Mouse (Mus musculus) embryonic facial prominence, embryonic 10.5 days (tissue): Measurements from ENCODE around the gene Zmiz1. TPM values are rescaled to one million over a fixed set of nuclear protein-coding genes. Genes with fewer than 3 reads are reported as not detected.

ENCODE experiments used
- DNase-seq: peaks from one replicate; pipeline ENCODE4 v3.0.0-alpha.2; 2017; ENCODE audit warnings: low spot score
- H3K27ac ChIP-seq: fragments of 300-500 bp; sonication (generic); replicated peaks from 2 replicates; pipeline ENCODE4 v1.5.1; 2016; ENCODE audit warnings: mild to moderate bottlenecking
- H3K27me3 ChIP-seq: fragments of 300-500 bp; sonication (generic); replicated peaks from 2 replicates; pipeline ENCODE4 v1.6.1; 2016; ENCODE audit warnings: low read depth, mild to moderate bottlenecking; ENCODE audit not compliant: poor library complexity, severe bottlenecking
- H3K36me3 ChIP-seq: fragments of 300-500 bp; sonication (generic); replicated peaks from 2 replicates; pipeline ENCODE4 v1.6.1; 2016; ENCODE audit warnings: mild to moderate bottlenecking, moderate library complexity
- H3K4me1 ChIP-seq: fragments of 300-500 bp; sonication (generic); 2 replicates; pipeline ENCODE4 v1.6.1; 2016
- H3K4me3 ChIP-seq: fragments of 300-500 bp; sonication (generic); 2 replicates; pipeline ENCODE4 v1.5.1; 2016; ENCODE audit warnings: mild to moderate bottlenecking, moderate library complexity
- H3K9me3 ChIP-seq: fragments of 300-500 bp; sonication (generic); 2 replicates; pipeline ENCODE4 v1.6.1; 2016; ENCODE audit warnings: mild to moderate bottlenecking
- WGBS: fragments of 180-500 bp; shearing (Covaris S2); methylation state at CpG from one replicate; pipeline ENCODE4 v1.1.7; 2016; 5-methylcytosine and 5-hydroxymethylcytosine counted together
- polyA plus RNA-seq: library from polyadenylated mRNA; unstranded; fragments of >200 nt; fragmentation: Nextera tagmentation; extraction: Ambion mirVana; gene quantifications from 2 replicates; pipeline ENCODE4 v1.2.1, GENCODE M21; 2016

Gene Zmiz1
- polyA plus RNA-seq, 1 experiment from 2014 or later: 42.8 TPM

- H3K27ac ChIP-seq: no peak overlapping the region
- H3K4me3 ChIP-seq: no peak overlapping the region
- WGBS: 87% methylated on average over 3 of the region's 3 CpGs
- no peak for DNase-seq
- no peaks in the 10 kb centered on the region for H3K27me3 ChIP-seq
- no peaks in the 10 kb centered on the region for H3K9me3 ChIP-seq
- peaks cover 64% of the 10 kb centered on the region for H3K4me1 ChIP-seq
- H3K36me3 ChIP-seq: peaks cover 59% of the 10 kb centered on the region
Observed at GRCm38 (mm10) chr14:25502355-25502754, 43.4 kb downstream of the Zmiz1 start.

DNA sequence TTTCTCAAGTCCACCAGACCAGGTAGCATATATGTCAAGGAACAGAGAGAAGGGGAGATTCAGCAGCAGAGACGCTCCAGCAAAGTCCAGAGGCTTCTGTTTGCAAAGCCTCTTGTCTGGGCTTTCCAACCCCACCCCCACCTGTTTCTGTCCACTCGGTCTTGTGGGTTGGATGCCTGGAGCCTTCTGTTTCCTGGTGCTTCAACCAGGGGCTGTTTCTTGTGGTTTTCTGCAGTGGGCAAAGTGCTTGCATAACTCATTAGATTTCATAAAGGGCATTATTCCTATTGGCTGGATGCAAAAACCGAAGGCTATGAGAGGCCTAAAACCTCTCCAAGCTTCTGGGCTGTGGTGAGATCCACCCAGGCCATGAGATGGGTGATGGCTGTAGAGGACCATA is 45.3 kb downstream of the Zmiz1 start:
- H3K27me3 ChIP-seq: no peaks in the 10 kb centered on the region
- no peaks in the 10 kb centered on the region for H3K9me3 ChIP-seq
- DNase-seq: no peak
- no peak overlapping the region for H3K27ac ChIP-seq
- H3K4me3 ChIP-seq: no peak overlapping the region
- WGBS: 85% methylated on average over 3 of the region's 3 CpGs
- peaks cover 78% of the 10 kb centered on the region for H3K36me3 ChIP-seq
- H3K4me1 ChIP-seq: peaks cover 58% of the 10 kb centered on the region

GRCm38 (mm10) chr14:25505201-25505671 is 46.3 kb downstream of the Zmiz1 start:
- Histone ChIP-seq H3K9me3 (no peaks in the 10 kb centered on the region), H3K4me3 (no peak overlapping the region), H3K4me1 (peaks cover 58% of the 10 kb centered on the region), H3K27me3 (no peaks in the 10 kb centered on the region), H3K27ac (no peak overlapping the region), H3K36me3 (peaks cover 81% of the 10 kb centered on the region)
- WGBS: 66% methylated on average over 6 of the region's 6 CpGs
- DNase-seq: no peak

- peaks cover 80% of the 10 kb centered on the region for H3K36me3 ChIP-seq
- no peak overlapping the region for H3K4me3 ChIP-seq
- no peaks in the 10 kb centered on the region for H3K27me3 ChIP-seq
- no peak overlapping the region for H3K27ac ChIP-seq
- H3K9me3 ChIP-seq: no peaks in the 10 kb centered on the region
- DNase-seq: no peak
- peaks cover 68% of the 10 kb centered on the region for H3K4me1 ChIP-seq
- 82% methylated on average over 13 of the region's 13 CpGs for WGBS
Observed at GRCm38 (mm10) chr14:25508111-25508756, 49.2 kb downstream of the Zmiz1 start.

DNA sequence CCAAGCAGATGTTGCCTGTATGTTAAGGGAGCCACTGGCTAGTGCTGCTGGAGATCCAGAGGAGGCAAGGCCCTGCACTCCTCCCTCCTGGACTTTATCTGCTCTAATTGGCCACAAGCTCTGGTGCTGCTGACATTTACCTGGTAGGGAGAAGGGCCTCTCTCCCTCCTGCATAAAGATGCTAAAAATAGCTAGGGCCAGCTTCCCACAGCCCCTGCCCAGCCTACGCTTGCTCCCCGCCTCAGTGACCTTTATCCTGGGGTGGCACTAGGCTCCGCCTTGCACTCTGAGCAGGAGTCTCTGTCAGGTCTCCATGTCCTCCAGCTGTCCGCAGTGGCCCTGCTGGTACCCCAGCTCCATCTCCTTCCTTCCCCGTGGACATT is 49.8 kb downstream of the Zmiz1 start:
- H3K4me1 ChIP-seq: peaks cover 73% of the 10 kb centered on the region
- H3K4me3 ChIP-seq: no peak overlapping the region
- WGBS: 88% methylated on average over 5 of the region's 5 CpGs

GRCm38 (mm10) chr14:25509450-25510129 is 50.6 kb downstream of the Zmiz1 start:
- 89% methylated on average over 20 of the region's 20 CpGs for WGBS
- peaks cover 76% of the 10 kb centered on the region for H3K36me3 ChIP-seq
- no peak overlapping the region for H3K27ac ChIP-seq

More for the DNA sequence above, 49.8 kb downstream of the Zmiz1 start:
- H3K27ac ChIP-seq: no peak overlapping the region; the same call in 1 of the 2 replicates
- H3K36me3 ChIP-seq: peaks cover 79% of the 10 kb centered on the region
- no peaks in the 10 kb centered on the region for H3K9me3 ChIP-seq
- no peak for DNase-seq
- H3K27me3 ChIP-seq: no peaks in the 10 kb centered on the region

GRCm38 (mm10) chr14:25510362-25510761 is 51.4 kb downstream of the Zmiz1 start:
- Histone ChIP-seq H3K27me3 (no peaks in the 10 kb centered on the region), H3K9me3 (no peaks in the 10 kb centered on the region), H3K4me3 (no peak overlapping the region), H3K36me3 (peaks cover 75% of the 10 kb centered on the region), H3K27ac (peak overlapping the region; percentile 59), H3K4me1 (peaks cover 76% of the 10 kb centered on the region)
- 80% methylated on average over 3 of the region's 3 CpGs for WGBS
- DNase-seq: no peak

More at GRCm38 (mm10) chr14:25509450-25510129, 50.6 kb downstream of the Zmiz1 start:
- Histone ChIP-seq H3K4me3 (no peak overlapping the region), H3K27me3 (no peaks in the 10 kb centered on the region), H3K9me3 (no peaks in the 10 kb centered on the region), H3K4me1 (peaks cover 76% of the 10 kb centered on the region)
- no peak for DNase-seq

GRCm38 (mm10) chr14:25510987-25511386 is 52.0 kb downstream of the Zmiz1 start:
- H3K36me3 ChIP-seq: peaks cover 75% of the 10 kb centered on the region
- DNase-seq: no peak
- H3K27ac ChIP-seq: peak overlapping the region; percentile 59
- no peaks in the 10 kb centered on the region for H3K9me3 ChIP-seq
- H3K4me3 ChIP-seq: no peak overlapping the region
- WGBS: 56% methylated on average over 7 of the region's 7 CpGs
- H3K27me3 ChIP-seq: no peaks in the 10 kb centered on the region
- peaks cover 80% of the 10 kb centered on the region for H3K4me1 ChIP-seq

- WGBS: 52% methylated on average over 3 of the region's 3 CpGs
- Histone ChIP-seq H3K4me1 (peaks cover 86% of the 10 kb centered on the region), H3K9me3 (no peaks in the 10 kb centered on the region), H3K4me3 (no peak overlapping the region), H3K27ac (peak overlapping the region; percentile 27; the same call in 1 of the 2 replicates), H3K27me3 (no peaks in the 10 kb centered on the region), H3K36me3 (peaks cover 69% of the 10 kb centered on the region)
- DNase-seq: no peak
Observed at GRCm38 (mm10) chr14:25511564-25511963, 52.6 kb downstream of the Zmiz1 start.

DNA sequence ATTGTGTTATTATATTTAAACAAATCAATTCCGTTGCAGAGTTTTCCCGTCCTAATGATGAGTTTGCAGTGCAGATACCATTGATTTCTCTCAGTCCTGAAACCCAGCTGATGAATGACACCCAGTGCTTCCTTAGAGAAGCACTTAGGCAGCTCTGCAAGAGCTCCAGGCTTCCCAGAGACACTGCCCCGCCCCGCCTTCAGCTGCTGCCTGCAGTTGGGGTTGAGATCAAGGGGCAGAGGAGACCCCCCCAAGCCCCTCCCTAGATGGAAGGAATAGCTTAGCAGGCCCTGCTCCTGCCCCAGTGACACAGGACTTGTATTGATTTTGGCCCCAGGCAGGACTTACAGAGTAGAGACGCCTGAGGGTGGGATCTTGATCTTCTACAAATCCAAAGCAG is 53.0 kb downstream of the Zmiz1 start:
- Histone ChIP-seq H3K4me3 (no peak overlapping the region), H3K36me3 (peaks cover 66% of the 10 kb centered on the region), H3K27me3 (no peaks in the 10 kb centered on the region), H3K27ac (peak overlapping the region; percentile 69; the same call in 1 of the 2 replicates), H3K4me1 (peaks cover 90% of the 10 kb centered on the region), H3K9me3 (no peaks in the 10 kb centered on the region)
- WGBS: 29% methylated on average over 5 of the region's 5 CpGs
- no peak for DNase-seq

DNA sequence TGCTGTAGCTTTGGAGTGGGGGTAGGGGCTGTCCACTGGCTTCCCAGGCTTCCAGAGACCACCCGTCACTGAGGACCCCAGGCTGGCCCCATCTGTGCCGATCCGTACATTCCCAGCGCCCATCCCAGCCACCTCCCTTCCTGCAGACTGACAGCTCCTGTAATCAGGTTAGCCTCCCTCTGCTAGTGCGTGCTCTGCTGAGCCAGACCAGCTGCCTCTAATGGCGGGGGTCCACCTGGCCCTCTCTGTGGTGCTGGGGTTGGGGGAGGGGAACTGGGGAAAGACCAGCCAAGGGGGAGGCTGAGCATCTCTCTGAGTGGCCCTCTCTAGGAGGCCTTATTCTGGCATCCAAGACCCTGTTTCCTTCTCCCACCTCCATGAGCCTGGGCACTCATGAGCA is 53.8 kb downstream of the Zmiz1 start:
- peak; percentile 51 for DNase-seq
- Histone ChIP-seq H3K9me3 (no peaks in the 10 kb centered on the region), H3K27ac (peak overlapping the region; percentile 69), H3K27me3 (no peaks in the 10 kb centered on the region), H3K4me1 (peaks cover 98% of the 10 kb centered on the region), H3K36me3 (peaks cover 66% of the 10 kb centered on the region), H3K4me3 (peak overlapping the region; percentile 3; the same call in 1 of the 2 replicates)
- WGBS: 28% methylated on average over 6 of the region's 6 CpGs

GRCm38 (mm10) chr14:25513496-25513895 is 54.5 kb downstream of the Zmiz1 start:
- Histone ChIP-seq H3K9me3 (no peaks in the 10 kb centered on the region), H3K27ac (peak overlapping the region; percentile 69; the same call in 1 of the 2 replicates), H3K4me1 (peaks cover 94% of the 10 kb centered on the region), H3K27me3 (no peaks in the 10 kb centered on the region), H3K36me3 (peaks cover 66% of the 10 kb centered on the region), H3K4me3 (no peak overlapping the region)
- 80% methylated on average over 8 of the region's 8 CpGs for WGBS
- DNase-seq: no peak
